Mouse (Mus musculus) kidney, adult 8-10 months (tissue): ENCODE measurements around the gene Cant1.

Experiments
- DNase-seq, 2 experiments: peaks; one replicate each; pipeline ENCODE4 v3.0.0; 2022

Cant1 gene

GRCm38 (mm10) chr11:118428944-118429709, 10.2 kb upstream of the Cant1 start:
- no peak for DNase-seq

DNA sequence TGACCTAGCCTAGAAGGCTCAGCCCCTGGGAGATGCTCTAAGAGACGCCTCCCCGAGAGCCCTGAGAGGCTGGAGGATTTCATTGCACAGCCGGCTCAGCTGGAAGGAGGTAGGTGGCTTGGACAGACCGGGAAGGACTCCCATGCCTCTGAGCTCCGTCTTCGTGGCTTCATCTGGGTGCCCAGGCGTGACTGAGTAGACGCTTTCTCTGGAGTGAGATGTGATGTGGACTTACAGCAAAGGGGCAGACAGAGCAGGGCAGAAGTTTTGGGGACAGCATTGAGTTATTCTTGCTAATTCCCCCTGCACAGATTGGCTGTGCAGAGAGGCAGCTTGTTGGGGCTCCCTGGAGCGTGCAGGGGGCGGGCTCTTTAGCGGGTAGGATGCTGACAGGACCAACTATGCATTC, 9.6 kb upstream of the Cant1 start:
- DNase-seq, result no peak

DNA sequence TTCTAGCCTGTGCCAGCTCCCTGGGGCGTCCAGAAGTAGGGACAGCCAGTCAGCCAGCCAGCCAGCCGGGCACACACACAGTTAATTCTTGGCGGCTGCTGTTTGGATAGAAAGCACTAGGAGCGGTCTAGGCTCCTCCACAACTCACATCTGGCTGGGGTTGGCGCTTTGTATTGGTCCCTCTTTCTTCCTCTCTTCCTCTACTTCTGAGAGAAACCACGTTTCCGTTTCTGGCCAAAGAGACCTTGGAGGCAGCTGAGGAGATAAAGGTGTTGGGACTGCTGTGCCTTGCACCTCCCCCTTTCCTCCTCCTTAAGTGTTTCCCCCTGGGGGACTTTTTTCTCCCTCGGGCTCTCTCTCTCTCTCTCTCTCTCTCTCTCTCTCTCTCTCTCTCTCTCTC, 9.1 kb upstream of the Cant1 start, which contains the start of gene C1qtnf1:
TSS of gene C1qtnf1 (plus strand) at position 218 of the 400 bp plus-strand sequence.
- no peak for DNase-seq

- DNase-seq, result no peak
These were observed 8.4 kb upstream of the Cant1 start for GRCm38 (mm10) chr11:118427266-118427779.

- no peak for DNase-seq
These were observed 7.9 kb upstream of the Cant1 start for GRCm38 (mm10) chr11:118426765-118427164.

- no peak for DNase-seq
These were observed 5.9 kb upstream of the Cant1 start for GRCm38 (mm10) chr11:118424621-118425335.

- peak; percentile 78 to 82 for DNase-seq
These were observed 4.5 kb upstream of the Cant1 start for GRCm38 (mm10) chr11:118423266-118423971.

DNA sequence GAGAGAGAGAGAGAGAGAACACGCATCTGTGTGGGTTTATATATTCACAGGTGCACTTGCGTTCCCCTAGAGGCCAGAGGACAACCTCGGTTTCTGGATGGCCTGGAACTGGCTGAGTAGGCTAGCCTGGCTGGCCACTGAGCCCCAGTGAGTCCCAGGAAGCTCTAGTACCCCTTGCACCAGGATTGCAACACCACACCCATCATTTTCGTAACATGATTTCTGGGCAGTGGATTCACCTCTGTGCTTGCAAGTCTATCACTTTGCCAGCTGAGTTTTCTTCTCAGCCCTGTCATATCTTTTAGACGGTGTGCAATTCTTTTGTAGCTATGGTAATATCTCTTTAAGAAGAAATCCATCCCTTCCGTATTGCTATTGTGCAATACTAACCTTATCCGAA, 1.4 kb upstream of the Cant1 start:
- DNase-seq, result no peak

DNA sequence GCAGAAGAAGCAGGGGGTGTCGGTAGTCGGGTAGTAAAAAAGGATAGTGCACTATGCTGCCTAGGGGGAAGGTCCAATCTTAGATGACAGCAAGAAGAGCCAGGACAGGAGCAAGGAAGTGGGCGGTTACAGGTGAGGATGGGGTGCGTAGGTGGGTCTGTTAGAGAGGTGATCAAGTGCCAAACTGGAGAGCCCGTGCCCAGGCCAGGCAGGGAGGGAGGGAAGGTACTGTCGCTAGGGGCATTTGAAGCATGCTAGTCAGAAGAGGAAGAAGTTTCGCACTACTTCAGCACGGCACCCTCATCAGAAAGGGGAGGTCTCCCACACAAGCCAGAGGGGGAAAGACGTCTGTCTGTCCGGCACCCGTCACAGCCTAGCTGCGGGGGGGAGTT, 448 bp downstream of the Cant1 start:
- peak in 1 of 2 experiments; percentile 43 for DNase-seq

- DNase-seq, result no peak
These were observed 1.4 kb downstream of the Cant1 start for GRCm38 (mm10) chr11:118417496-118417895.

DNA sequence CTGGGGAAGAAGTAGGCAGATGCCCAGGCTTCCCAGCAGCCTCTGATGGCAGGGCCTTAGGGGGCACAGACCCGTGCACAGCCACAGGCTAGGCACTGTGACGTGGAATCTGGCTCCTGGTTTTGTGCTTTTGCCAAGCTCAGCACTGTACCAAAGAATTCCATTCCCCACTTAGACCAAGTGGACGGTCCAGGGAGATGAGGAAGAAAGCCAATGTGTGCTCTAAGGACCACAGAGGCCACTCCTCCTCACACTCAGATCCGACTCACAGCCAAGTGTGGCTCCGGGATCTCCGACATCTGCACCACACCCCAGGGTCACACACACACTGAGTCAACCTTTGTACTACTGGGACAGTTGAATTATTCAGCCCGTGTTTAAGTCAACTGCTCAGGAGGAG, 2.8 kb downstream of the Cant1 start:
- peak in 1 of 2 experiments; percentile 54 for DNase-seq

- DNase-seq, result no peak
These were observed 3.3 kb downstream of the Cant1 start for GRCm38 (mm10) chr11:118415630-118416029.

DNA sequence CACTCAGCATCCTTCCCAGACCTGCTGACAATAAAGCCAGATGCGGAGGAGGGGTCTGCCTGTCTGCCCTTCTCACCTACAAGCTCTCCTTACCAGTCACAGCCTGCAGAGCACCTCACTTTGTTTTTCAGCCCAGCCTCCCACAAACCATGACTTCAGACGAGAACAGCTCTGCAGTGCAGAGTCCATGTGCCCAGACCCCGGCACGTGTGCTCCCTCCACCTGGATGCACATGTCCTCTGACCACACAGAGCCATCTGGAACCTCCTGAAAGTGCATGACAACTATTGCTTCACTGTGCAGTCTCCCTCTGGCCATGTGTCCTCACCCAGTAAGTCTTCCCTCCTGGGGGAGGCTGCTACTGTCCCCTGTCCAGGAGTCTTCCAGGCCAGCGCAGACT, 4.6 kb downstream of the Cant1 start:
- no peak for DNase-seq

GRCm38 (mm10) chr11:118413055-118413454, 5.8 kb downstream of the Cant1 start:
- peak; percentile 49 to 56 for DNase-seq

DNA sequence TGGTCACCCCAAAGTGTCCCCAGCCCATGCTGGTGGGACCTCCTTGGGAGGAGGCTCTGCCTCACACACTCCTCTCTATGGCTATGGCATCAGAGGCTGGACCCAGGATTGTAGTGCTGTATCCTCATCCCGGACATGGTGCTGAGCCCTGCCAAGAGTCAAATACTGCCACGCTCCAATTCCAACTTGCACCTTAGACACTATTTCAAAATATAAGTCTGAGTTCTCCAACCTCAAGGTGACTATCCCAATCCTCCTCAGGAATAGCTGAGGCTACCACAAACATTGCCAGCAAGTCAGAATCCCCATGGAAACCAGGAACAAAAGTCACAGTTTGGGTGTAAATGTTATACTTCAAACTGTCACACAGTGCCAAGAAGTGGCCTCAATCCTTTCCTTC, 6.3 kb downstream of the Cant1 start:
- DNase-seq, result peak; percentile 60 to 81

DNA sequence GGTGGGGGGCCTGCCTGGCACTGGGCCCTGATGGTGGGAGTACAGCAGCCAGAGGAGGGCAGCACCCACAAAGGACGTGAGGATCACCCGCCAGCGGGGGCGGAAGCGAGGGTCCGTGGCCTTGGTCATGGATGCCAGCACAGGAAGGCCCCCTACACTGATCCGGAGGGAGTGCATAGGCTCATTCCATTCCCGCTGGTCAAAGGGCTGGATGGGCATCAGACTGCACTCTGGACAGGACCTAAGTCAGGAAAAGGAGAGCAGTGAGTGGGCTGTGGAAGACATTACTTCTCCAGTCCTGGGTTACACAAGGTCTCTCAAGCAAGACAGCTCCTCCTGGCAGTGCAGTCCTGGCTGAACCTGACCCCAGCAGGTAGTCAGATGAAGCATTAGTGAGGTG, 7.6 kb downstream of the Cant1 start:
- DNase-seq, result peak; percentile 52 to 67

DNA sequence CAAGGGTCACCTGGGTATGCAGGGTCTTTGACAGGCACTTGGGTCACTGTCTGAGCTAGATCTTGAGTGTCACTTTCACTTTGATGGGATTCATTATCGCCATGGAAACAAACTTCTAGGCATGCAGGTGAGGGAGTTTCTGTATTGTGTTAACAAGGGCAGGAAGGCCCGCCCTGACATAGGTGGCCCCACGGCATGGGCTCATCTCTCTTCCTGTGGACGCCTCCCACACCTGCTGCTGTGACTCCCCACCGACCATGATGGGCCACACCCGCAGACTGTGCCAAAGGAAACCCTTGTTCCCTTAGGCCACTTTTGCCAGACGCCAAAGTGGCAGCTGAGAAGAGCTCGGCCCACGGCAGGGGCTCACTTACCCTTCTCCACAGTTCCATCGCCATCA, 8.4 kb downstream of the Cant1 start:
- no peak for DNase-seq

DNA sequence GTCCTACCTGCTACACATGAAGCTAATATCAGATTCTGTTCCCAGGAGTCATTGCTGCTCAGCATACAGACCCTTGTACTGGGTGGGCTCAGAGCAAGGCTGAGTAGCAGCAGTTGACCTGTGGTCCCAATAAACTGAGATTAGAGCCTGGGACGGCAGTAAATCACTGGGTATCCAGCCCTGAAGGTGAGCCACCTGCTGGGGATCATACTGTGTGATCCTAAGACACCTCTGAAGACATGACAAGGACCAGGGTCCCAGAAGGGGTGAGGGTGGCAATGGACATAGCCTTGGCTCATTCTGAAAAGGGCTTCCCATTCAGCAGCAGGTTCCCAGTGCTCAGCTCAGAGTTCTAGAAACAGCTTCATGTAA, 8.8 kb downstream of the Cant1 start:
- DNase-seq, result no peak

DNA sequence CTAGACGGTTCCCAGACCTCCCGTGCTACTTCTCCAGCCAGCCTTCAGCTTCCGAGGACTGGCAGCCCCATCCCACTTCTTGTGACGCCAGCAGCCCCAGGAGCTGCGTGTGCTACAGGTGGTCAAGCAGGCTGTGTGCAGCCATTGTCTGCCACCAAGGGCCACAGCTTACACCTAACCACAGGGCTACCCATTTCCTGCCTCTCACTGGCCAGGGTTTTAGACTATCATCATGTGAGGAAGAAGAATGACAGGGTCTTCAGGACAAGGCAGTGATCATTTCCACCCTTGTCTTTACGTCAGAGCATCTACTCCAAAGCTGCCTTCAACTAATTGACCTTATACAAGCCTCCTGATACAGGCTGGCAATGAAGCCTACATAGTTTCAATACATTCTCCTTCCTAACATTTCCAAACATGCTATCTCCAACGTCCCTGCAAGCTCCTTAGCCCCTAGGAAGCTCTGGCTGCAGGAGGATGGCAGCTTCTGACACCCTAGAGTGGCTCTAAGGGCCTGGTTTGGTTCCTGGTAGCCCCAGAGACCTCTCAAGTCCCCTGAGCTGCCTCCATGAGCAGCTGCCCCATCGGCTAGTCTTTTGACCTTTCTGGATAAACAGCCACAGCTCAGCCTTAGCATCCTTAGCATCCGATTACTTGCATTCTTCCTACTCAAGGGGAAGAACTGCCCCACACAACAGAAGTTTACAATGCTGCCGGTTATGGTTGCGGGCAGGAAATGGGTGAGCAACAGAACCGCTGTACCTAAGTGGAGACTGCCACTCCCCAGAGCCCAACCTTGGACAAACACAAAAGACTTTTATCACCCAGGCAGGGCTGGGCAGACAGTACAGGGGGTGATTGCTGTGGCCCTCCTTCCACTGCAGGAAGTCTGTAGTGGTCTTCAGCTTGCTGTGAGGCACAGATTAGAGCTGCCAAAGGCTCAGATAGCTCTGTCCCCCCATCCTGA, 9.5 kb downstream of the Cant1 start:
- DNase-seq, result no peak

GRCm38 (mm10) chr11:118408051-118408740, 10.7 kb downstream of the Cant1 start:
- DNase-seq, result peak in 1 of 2 experiments; percentile 2

GRCm38 (mm10) chr11:118407318-118407910, 11.5 kb downstream of the Cant1 start:
- peak; percentile 33 to 42 for DNase-seq
